Mouse (Mus musculus) heart, adult 2 months (tissue): ENCODE results near the gene Nr2c2.

ENCODE experiments used
- CTCF ChIP-seq: fragments of 200-600 bp; IDR thresholded peaks from 2 replicates; pipeline ENCODE4 v1.8.1; 2022; ENCODE audit warnings: antibody characterized with exemption, mild to moderate bottlenecking, moderate library complexity
- POLR2A ChIP-seq: fragments of 200-500 bp; IDR thresholded peaks from 2 replicates; pipeline ENCODE4 v1.6.1; 2011; ENCODE audit warnings: mild to moderate bottlenecking, low read depth, low read length, control low read depth; ENCODE audit not compliant: insufficient read depth

DNA sequence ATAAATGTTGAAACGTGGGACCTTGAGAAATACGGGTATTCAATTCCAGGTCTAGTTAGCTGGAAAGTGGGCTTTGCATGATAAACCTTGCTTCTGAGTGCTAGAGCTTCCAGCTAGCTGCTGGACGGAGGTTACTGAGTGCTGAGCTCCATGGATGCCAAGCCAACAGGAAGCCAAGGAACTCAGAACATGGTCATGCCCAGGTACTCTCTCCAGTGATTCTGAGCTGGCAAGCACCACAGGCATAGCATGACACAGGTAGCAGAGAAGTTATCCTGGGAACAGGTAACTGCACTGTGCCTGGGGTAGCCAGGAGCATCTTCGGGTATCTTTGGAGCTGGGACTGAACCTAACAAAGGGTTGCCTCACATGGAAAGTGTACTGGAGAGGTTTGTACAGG lies 8.4 kb upstream of the Nr2c2 start:
- TF ChIP-seq CTCF = no peak
- no peak for TF ChIP-seq POLR2A
